Mouse (Mus musculus) ovary, adult 18-20 months (tissue): ENCODE measurements around the gene Max.

Experiments used
- DNase-seq: peaks from one replicate; pipeline ENCODE4 v3.0.0; 2022; ENCODE audit warnings: low spot score, mixed read lengths

Gene Max

DNA sequence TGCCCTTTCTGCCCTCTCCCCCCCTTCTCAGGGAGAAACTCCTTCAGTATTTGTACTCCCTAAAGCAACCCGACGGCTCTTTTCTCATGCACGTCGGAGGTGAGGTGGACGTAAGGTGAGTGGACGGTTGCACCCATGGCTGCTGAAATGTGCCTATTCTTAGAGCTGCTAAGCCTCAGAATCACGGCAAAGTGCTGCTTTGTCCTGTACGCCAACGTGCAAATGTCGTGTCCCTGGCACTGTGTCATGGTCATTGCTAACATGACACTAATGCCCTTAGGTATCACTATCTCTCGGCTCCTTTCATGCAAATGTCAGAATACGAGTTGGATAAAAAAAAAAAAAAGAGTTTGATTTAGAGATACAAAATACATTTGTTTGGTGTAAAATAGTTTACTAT is 74.1 kb downstream of the Max start:
- no peak for DNase-seq
